Mouse (Mus musculus) bone marrow, adult 2 months (tissue): ENCODE data around the gene Padi6.

Experiments used
- CTCF ChIP-seq: fragments of 200-500 bp; IDR thresholded peaks from 2 replicates; pipeline ENCODE4 v1.5.1; 2011; ENCODE audit warnings: low read length, control low read depth; ENCODE audit not compliant: control insufficient read depth, insufficient read depth
- POLR2A ChIP-seq: fragments of 200-500 bp; IDR thresholded peaks from 2 replicates; pipeline ENCODE4 v1.6.1; 2011; ENCODE audit warnings: low read depth, mild to moderate bottlenecking, control low read depth, low read length, borderline replicate concordance; ENCODE audit not compliant: control insufficient read depth

- TF ChIP-seq POLR2A (no peak), CTCF (no peak)
Observed at GRCm38 (mm10) chr4:140788264-140788663, 45.8 kb upstream of the Padi6 start.
